Mouse (Mus musculus): ENCODE results near the gene Ing3.

DNA sequence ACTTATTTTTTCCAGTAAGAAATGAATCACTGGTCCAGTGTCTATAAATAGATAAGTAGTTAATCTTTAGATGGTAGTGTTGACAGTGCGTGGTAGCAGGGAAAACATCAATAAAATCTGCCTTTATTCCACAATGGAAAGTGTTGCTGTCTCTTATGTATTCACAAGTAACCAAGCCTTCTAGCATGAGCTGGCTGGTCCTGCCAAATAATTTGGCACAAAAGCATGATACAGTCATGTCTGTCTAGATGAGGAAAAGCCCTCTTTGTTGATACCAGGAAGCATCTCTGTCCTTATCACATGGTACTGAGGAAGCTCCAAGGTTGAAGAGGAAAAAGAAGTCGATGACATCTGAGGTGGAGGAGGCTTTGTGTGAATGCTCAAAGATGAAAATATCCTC lies 32.8 kb upstream of the Ing3 start:
- TF ChIP-seq CTCF (IDR thresholded peaks at IDR 0.05; ENCODE audit: borderline replicate concordance, insufficient read depth, low read length) (no peak), POLR2A (IDR thresholded peaks at IDR 0.05; ENCODE audit: low read depth, low read length) (no peak)
